Mouse (Mus musculus) embryo, embryonic 11.5 days (tissue): Measurements from ENCODE around the gene Brms1.

Experiments
- DNase-seq: peaks from one replicate; pipeline ENCODE4 v3.0.0-alpha.2; 2012; ENCODE audit warnings: low read depth, low spot score

The Brms1 gene

GRCm38 (mm10) chr19:5038709-5039156 lies 2.4 kb upstream of the Brms1 start, which contains the start of the genes B4gat1 and AC124502.3:
Gene B4gat1, plus strand, starts transcription at chr19:5038826.
Gene AC124502.3, plus strand, starts transcription at chr19:5038891.
- DNase-seq, result peak; percentile 82

- DNase-seq, result no peak
These were observed 1.6 kb upstream of the Brms1 start for GRCm38 (mm10) chr19:5039301-5040114.

GRCm38 (mm10) chr19:5041588-5041987 lies 434 bp downstream of the Brms1 start:
- DNase-seq, result no peak

- DNase-seq, result no peak
These were observed 4.4 kb downstream of the Brms1 start for GRCm38 (mm10) chr19:5045531-5045930.

- no peak for DNase-seq
These were observed 7.2 kb downstream of the Brms1 start for GRCm38 (mm10) chr19:5048138-5049056.

- DNase-seq, result no peak
These were observed 8.2 kb downstream of the Brms1 start for GRCm38 (mm10) chr19:5049325-5049724.

- no peak for DNase-seq
These were observed 9.1 kb downstream of the Brms1 start, which contains the start of gene Rin1 for GRCm38 (mm10) chr19:5050047-5050905. Gene Rin1, plus strand, starts transcription at chr19:5050481.

- no peak for DNase-seq
These were observed 9.9 kb downstream of the Brms1 start for GRCm38 (mm10) chr19:5051031-5051430.

GRCm38 (mm10) chr19:5051515-5051914 lies 10.4 kb downstream of the Brms1 start:
- DNase-seq, result no peak

GRCm38 (mm10) chr19:5052166-5052822 lies 11.1 kb downstream of the Brms1 start:
- no peak for DNase-seq

GRCm38 (mm10) chr19:5052853-5053252 lies 11.7 kb downstream of the Brms1 start:
- DNase-seq, result no peak

- DNase-seq, result no peak
These were observed 12.8 kb downstream of the Brms1 start for GRCm38 (mm10) chr19:5053909-5054308.

GRCm38 (mm10) chr19:5056251-5056650 lies 15.1 kb downstream of the Brms1 start:
- no peak for DNase-seq

GRCm38 (mm10) chr19:5057876-5058775 lies 17.0 kb downstream of the Brms1 start:
- no peak for DNase-seq

- no peak for DNase-seq
These were observed 17.9 kb downstream of the Brms1 start for GRCm38 (mm10) chr19:5058801-5059771.

GRCm38 (mm10) chr19:5060365-5061330 lies 19.5 kb downstream of the Brms1 start:
- no peak for DNase-seq

GRCm38 (mm10) chr19:5062041-5062440 lies 20.9 kb downstream of the Brms1 start:
- DNase-seq, result no peak
